Mouse (Mus musculus): ENCODE results near the gene Cdkn2c. TPM values are rescaled to one million over a fixed set of nuclear protein-coding genes. Genes with fewer than 3 reads are reported as not detected.

The Cdkn2c gene
- total and polyA plus RNA-seq, 2 experiments from 2014 or later: 16.6 to 25.5 TPM

- ATAC-seq (ENCODE audit: insufficient read depth, low read depth) (no peak), DNase-seq (ENCODE audit: low spot score) (no peak)
- Histone ChIP-seq H3K9me3 (replicated peaks; ENCODE audit: control insufficient read depth, low read length) (no peaks in the 10 kb centered on the region), H3K36me3 (replicated peaks; ENCODE audit: control insufficient read depth, insufficient read depth, low read length) (no peaks in the 10 kb centered on the region), H3K27me3 (ENCODE audit: control insufficient read depth, insufficient read depth, low read length) (0 out of 2 replicates have a peak, but pooled peaks cover 3% of the 10 kb centered on the region), H3K9ac (replicated peaks; ENCODE audit: low read depth, low read length) (no peak overlapping the region), H3K4me1 (ENCODE audit: control insufficient read depth, insufficient read depth) (peaks cover 9% of the 10 kb centered on the region), H3K4me2 (ENCODE audit: low read depth, low read length) (0 out of 2 replicates have a peak overlapping the region, but pooled peaks have one; percentile 10), H3K27ac (ENCODE audit: low read depth) (no peak overlapping the region), H3K4me3 (ENCODE audit: low read depth, low read length) (no peak overlapping the region)
- TF ChIP-seq EP300 (IDR thresholded peaks at IDR 0.05; ENCODE audit: low read depth): no peak
- TF ChIP-seq CTCF (IDR thresholded peaks at IDR 0.05; ENCODE audit: low read depth): no peak
- 69% methylated on average over 5 of the region's 5 CpGs for WGBS
Observed at GRCm38 (mm10) chr4:109662271-109662670, 4.7 kb downstream of the Cdkn2c start.

DNA sequence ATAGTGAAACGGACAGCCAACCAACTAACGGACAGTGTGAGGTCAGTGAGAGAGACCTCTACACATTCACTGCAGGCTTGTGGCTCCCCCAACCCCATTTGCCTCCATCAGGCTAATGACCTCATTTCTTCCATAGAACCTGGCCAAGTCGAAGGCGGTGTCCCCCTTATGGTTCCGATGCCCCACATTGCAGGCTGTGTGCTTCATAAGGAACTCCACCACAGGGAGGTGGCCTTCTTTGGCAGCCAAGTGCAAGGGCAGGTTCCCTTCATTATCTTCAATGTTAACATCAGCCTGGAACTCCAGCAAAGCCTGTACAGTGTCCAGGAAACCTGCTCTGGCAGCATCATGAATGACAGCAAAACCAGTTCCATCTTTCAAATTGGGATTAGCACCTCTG, 5.8 kb downstream of the Cdkn2c start:
- TF ChIP-seq CTCF (IDR thresholded peaks at IDR 0.05; ENCODE audit: low read depth) (no peak), EP300 (IDR thresholded peaks at IDR 0.05; ENCODE audit: low read depth) (no peak)
- no peak overlapping the region for H3K4me3 ChIP-seq (ENCODE audit: low read depth, low read length)
- H3K27me3 ChIP-seq (ENCODE audit: control insufficient read depth, insufficient read depth, low read length): 0 out of 2 replicates have a peak, but pooled peaks cover 3% of the 10 kb centered on the region
- no peaks in the 10 kb centered on the region for H3K9me3 ChIP-seq (replicated peaks; ENCODE audit: control insufficient read depth, low read length)
- no peak overlapping the region for H3K4me2 ChIP-seq (ENCODE audit: low read depth, low read length)
- peaks cover 8% of the 10 kb centered on the region; the same call in 1 of the 2 replicates for H3K4me1 ChIP-seq (ENCODE audit: control insufficient read depth, insufficient read depth)
- WGBS: 63% methylated on average over 5 of the region's 5 CpGs
- ATAC-seq (ENCODE audit: insufficient read depth, low read depth): no peak
- H3K27ac ChIP-seq (ENCODE audit: low read depth): no peak overlapping the region
- H3K36me3 ChIP-seq (replicated peaks; ENCODE audit: control insufficient read depth, insufficient read depth, low read length): no peaks in the 10 kb centered on the region
- no peak for DNase-seq (ENCODE audit: low spot score)
- no peak overlapping the region for H3K9ac ChIP-seq (replicated peaks; ENCODE audit: low read depth, low read length)

GRCm38 (mm10) chr4:109660568-109660967, 6.4 kb downstream of the Cdkn2c start:
- TF ChIP-seq CTCF (IDR thresholded peaks at IDR 0.05; ENCODE audit: low read depth) (no peak), EP300 (IDR thresholded peaks at IDR 0.05; ENCODE audit: low read depth) (no peak)
- Histone ChIP-seq H3K27ac (ENCODE audit: low read depth) (no peak overlapping the region), H3K4me1 (ENCODE audit: control insufficient read depth, insufficient read depth) (peaks cover 8% of the 10 kb centered on the region; the same call in 1 of the 2 replicates), H3K27me3 (ENCODE audit: control insufficient read depth, insufficient read depth, low read length) (0 out of 2 replicates have a peak, but pooled peaks cover 3% of the 10 kb centered on the region), H3K9me3 (replicated peaks; ENCODE audit: control insufficient read depth, low read length) (no peaks in the 10 kb centered on the region), H3K4me3 (ENCODE audit: low read depth, low read length) (no peak overlapping the region), H3K36me3 (replicated peaks; ENCODE audit: control insufficient read depth, insufficient read depth, low read length) (no peaks in the 10 kb centered on the region), H3K4me2 (ENCODE audit: low read depth, low read length) (no peak overlapping the region), H3K9ac (replicated peaks; ENCODE audit: low read depth, low read length) (no peak overlapping the region)
- ATAC-seq (ENCODE audit: insufficient read depth, low read depth) (no peak), DNase-seq (ENCODE audit: low spot score) (no peak)
- 92% methylated on average over 3 of the region's 3 CpGs for WGBS

DNA sequence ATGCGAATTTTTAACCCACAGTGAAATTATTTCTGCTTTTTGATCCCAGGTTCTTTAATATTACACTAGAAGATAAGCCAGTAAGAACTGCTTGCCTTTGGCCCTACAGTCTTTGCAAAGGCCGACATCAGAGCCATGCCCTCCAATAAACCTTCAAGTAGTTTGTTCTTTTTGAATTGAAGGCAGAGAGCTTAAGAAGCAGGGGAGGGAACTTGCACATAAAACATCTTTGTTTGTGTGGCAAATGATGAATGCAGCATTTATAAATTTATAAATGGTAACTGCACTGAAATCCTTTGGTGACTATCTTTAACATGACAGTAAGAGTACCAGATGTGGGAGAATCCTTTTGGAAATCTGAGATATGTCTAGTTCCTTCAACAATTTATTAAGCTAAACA, 7.4 kb downstream of the Cdkn2c start:
- H3K4me1 ChIP-seq (ENCODE audit: control insufficient read depth, insufficient read depth): peaks cover 8% of the 10 kb centered on the region; the same call in 1 of the 2 replicates
- 92% methylated on average over 2 of the region's 2 CpGs for whole genome bisulfite sequencing

GRCm38 (mm10) chr4:109658826-109659225, 8.2 kb downstream of the Cdkn2c start:
- no peaks in the 10 kb centered on the region for H3K9me3 ChIP-seq (replicated peaks; ENCODE audit: control insufficient read depth, low read length)
- DNase-seq (ENCODE audit: low spot score) (no peak), ATAC-seq (ENCODE audit: insufficient read depth, low read depth) (no peak)
- 0 out of 2 replicates have a peak, but pooled peaks cover 3% of the 10 kb centered on the region for H3K27me3 ChIP-seq (ENCODE audit: control insufficient read depth, insufficient read depth, low read length)
- WGBS: 62% methylated on average over 8 of the region's 8 CpGs
- no peak overlapping the region for H3K4me3 ChIP-seq (ENCODE audit: low read depth, low read length)
- no peak overlapping the region for H3K9ac ChIP-seq (replicated peaks; ENCODE audit: low read depth, low read length)
- H3K36me3 ChIP-seq (replicated peaks; ENCODE audit: control insufficient read depth, insufficient read depth, low read length): no peaks in the 10 kb centered on the region
- H3K4me1 ChIP-seq (ENCODE audit: control insufficient read depth, insufficient read depth): peaks cover 2% of the 10 kb centered on the region; the same call in 1 of the 2 replicates
- no peak for TF ChIP-seq EP300 (IDR thresholded peaks at IDR 0.05; ENCODE audit: low read depth)
- no peak for TF ChIP-seq CTCF (IDR thresholded peaks at IDR 0.05; ENCODE audit: low read depth)
- no peak overlapping the region for H3K4me2 ChIP-seq (ENCODE audit: low read depth, low read length)
- H3K27ac ChIP-seq (ENCODE audit: low read depth): no peak overlapping the region

More for the DNA sequence above, 7.4 kb downstream of the Cdkn2c start:
- H3K9me3 ChIP-seq (replicated peaks; ENCODE audit: control insufficient read depth, low read length): no peaks in the 10 kb centered on the region
- H3K4me2 ChIP-seq (ENCODE audit: low read depth, low read length): no peak overlapping the region
- DNase-seq (ENCODE audit: low spot score) (no peak), ATAC-seq (ENCODE audit: insufficient read depth, low read depth) (no peak)
- 0 out of 2 replicates have a peak, but pooled peaks cover 3% of the 10 kb centered on the region for H3K27me3 ChIP-seq (ENCODE audit: control insufficient read depth, insufficient read depth, low read length)
- H3K9ac ChIP-seq (replicated peaks; ENCODE audit: low read depth, low read length): no peak overlapping the region
- H3K27ac ChIP-seq (ENCODE audit: low read depth): no peak overlapping the region
- H3K36me3 ChIP-seq (replicated peaks; ENCODE audit: control insufficient read depth, insufficient read depth, low read length): no peaks in the 10 kb centered on the region
- no peak for TF ChIP-seq CTCF (IDR thresholded peaks at IDR 0.05; ENCODE audit: low read depth)
- no peak for TF ChIP-seq EP300 (IDR thresholded peaks at IDR 0.05; ENCODE audit: low read depth)
- H3K4me3 ChIP-seq (ENCODE audit: low read depth, low read length): no peak overlapping the region
